Mouse (Mus musculus) megakaryocyte, embryonic 14.5 days (primary cell): ENCODE measurements around the gene Myl7. TPM values are rescaled to one million over a fixed set of nuclear protein-coding genes. Genes with fewer than 3 reads are reported as not detected.
"Not testable (repeated sequence)": the region's sequence is repeated elsewhere in the genome, so short reads cannot be mapped to it uniquely, and the experiment has no call there.

Experiments used
- H3K27me3 ChIP-seq: replicated peaks from 2 replicates; pipeline ENCODE3; 2012; ENCODE audit warnings: inconsistent platforms
- H3K36me3 ChIP-seq: replicated peaks from 2 replicates; pipeline ENCODE3; 2012; ENCODE audit warnings: low read length, inconsistent platforms, mixed read lengths
- H3K4me1 ChIP-seq: 2 replicates; pipeline ENCODE4 v1.6.1; 2012; ENCODE audit warnings: inconsistent platforms
- H3K4me3 ChIP-seq: replicated peaks from 2 replicates; pipeline ENCODE3; 2012; ENCODE audit warnings: moderate library complexity, mild to moderate bottlenecking, inconsistent platforms
- H3K9me3 ChIP-seq: 2 replicates; pipeline ENCODE4 v1.6.1; 2012; ENCODE audit warnings: inconsistent platforms
- FLI1 ChIP-seq: IDR thresholded peaks from 2 replicates; pipeline ENCODE4 v1.6.1; 2012; ENCODE audit warnings: low read length, inconsistent platforms, mixed read lengths
- GATA1 ChIP-seq: IDR thresholded peaks from 3 replicates; pipeline ENCODE4 v1.6.1; 2012; ENCODE audit warnings: mixed read lengths, low read length, inconsistent platforms, borderline replicate concordance
- polyA plus RNA-seq: library from polyadenylated mRNA; stranded (reverse); fragments of >175 nt; gene quantifications from 2 replicates; pipeline ENCODE4 v1.2.3, GENCODE M21; 2012; ENCODE audit warnings: low replicate concordance; ENCODE audit not compliant: insufficient read depth

Gene Myl7
- not detected in 2 replicates for polyA plus RNA-seq

DNA sequence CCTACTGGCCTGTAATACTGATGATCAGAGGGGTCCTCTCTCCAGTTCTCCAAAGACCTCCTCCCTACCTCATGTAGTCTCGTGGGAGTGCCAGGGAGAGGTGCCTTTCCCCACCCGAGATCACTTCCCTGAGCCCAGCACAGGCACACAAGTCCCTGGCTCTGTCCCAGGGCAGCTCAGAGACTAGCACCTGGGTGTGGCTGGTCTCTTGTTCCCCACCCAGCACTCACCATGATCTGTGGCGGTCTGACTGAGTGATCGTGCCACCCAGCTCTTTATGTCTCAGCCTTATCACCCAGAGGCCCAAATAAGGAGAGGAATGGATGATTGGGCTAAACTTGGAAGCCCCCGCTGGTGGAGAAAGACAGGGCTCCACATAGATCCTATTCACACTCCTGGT is at the start of gene Myl7:
Gene Myl7, minus strand, starts transcription at position 252 of the 400 bp plus-strand sequence.
- Histone ChIP-seq H3K4me1 (peaks cover 16% of the 10 kb centered on the region; the same call in 1 of the 2 replicates), H3K4me3 (no peak within 1 kb of the TSS), H3K36me3 (no peaks in the 10 kb centered on the region), H3K9me3 (no peaks in the 10 kb centered on the region), H3K27me3 (peaks cover 91% of the 10 kb centered on the region)
- TF ChIP-seq GATA1 (no peak), FLI1 (no peak)

DNA sequence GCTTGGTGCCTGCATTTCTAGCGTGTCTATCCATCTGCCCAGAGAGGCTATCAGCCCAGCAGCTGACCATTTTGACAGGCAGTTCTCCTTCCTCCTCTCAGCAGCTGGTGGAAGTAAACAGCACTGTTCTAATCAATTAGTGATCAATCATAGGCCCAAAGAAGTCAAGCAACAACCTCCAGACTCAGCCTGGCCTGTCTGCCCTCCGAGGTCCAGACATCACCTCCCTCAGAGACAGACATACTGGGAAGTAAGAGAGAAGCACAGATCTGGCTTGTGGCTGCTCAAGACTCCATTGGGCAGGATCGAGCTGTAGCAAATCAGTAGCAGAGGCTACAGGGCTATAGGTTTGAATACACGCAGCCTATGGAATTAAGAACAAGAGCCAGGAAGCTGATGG is 49.2 kb upstream of the Myl7 start:
- Histone ChIP-seq H3K4me1 (peaks cover 34% of the 10 kb centered on the region), H3K9me3 (peaks cover 11% of the 10 kb centered on the region), H3K4me3 (no peak overlapping the region), H3K36me3 (no peaks in the 10 kb centered on the region), H3K27me3 (peaks cover 15% of the 10 kb centered on the region)
- TF ChIP-seq FLI1 (no peak), GATA1 (no peak)

DNA sequence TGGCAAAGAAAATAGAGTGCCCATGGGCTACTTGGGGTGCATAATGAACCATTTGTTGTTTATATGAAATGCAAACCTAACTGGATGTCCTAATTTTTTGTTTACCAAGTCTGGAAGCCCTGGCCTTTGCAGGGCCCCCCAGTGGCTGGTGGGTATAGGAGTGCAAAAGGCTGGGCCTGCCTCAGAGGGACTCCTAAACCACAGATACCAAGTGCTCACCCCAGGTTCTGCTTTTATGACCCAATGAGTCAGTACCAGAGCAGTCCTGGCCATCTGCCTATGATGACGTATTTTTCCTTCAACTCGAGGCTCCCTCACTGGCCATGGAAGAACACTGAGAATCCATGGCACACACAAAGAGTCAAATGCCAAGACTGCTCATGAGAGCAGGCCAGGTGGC is 46.5 kb upstream of the Myl7 start:
- Histone ChIP-seq H3K27me3 (peaks cover 27% of the 10 kb centered on the region), H3K9me3 (peaks cover 15% of the 10 kb centered on the region), H3K4me3 (no peak overlapping the region), H3K4me1 (peaks cover 35% of the 10 kb centered on the region), H3K36me3 (no peaks in the 10 kb centered on the region)
- TF ChIP-seq GATA1 (no peak), FLI1 (no peak)

GRCm38 (mm10) chr11:5942966-5943365 is 44.4 kb upstream of the Myl7 start:
- Histone ChIP-seq H3K9me3 (peaks cover 15% of the 10 kb centered on the region), H3K27me3 (peaks cover 19% of the 10 kb centered on the region), H3K4me1 (peaks cover 17% of the 10 kb centered on the region), H3K36me3 (no peaks in the 10 kb centered on the region), H3K4me3 (no peak overlapping the region)
- TF ChIP-seq GATA1, result no peak
- TF ChIP-seq FLI1, result no peak

GRCm38 (mm10) chr11:5934531-5934930 is 35.9 kb upstream of the Myl7 start:
- H3K9me3 ChIP-seq, result peaks cover 33% of the 10 kb centered on the region
- not testable (repeated sequence) for H3K36me3 ChIP-seq, H3K27me3 ChIP-seq, H3K4me3 ChIP-seq, H3K4me1 ChIP-seq

DNA sequence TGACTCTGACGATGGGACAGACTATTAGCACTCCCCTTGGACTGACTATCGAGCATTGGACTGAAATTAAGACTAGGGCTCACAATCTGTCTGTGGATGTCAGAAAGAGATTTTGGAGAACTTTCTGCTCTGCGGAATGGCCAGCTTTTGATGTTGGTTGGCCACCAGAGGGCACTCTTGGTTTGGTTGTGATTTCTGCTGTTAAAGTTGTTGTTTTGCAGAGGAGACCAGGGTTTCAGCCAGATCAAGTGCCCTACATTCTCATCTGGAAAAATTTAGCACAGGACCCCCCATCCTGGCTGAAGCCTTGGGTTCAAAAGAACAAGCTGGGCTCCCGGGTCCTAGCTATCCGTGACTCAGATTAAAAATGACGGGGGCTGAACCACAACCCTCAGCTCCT is 33.4 kb upstream of the Myl7 start:
- H3K9me3 ChIP-seq, result peaks cover 33% of the 10 kb centered on the region
- H3K4me1 ChIP-seq, H3K27me3 ChIP-seq, H3K36me3 ChIP-seq, H3K4me3 ChIP-seq: not testable (repeated sequence)

GRCm38 (mm10) chr11:5930578-5930977 is 32.0 kb upstream of the Myl7 start:
- Histone ChIP-seq H3K27me3 (peaks cover 9% of the 10 kb centered on the region), H3K4me3 (no peak overlapping the region), H3K9me3 (peaks cover 35% of the 10 kb centered on the region), H3K36me3 (no peaks in the 10 kb centered on the region), H3K4me1 (no peaks in the 10 kb centered on the region)
- TF ChIP-seq FLI1 (no peak), GATA1 (no peak)

DNA sequence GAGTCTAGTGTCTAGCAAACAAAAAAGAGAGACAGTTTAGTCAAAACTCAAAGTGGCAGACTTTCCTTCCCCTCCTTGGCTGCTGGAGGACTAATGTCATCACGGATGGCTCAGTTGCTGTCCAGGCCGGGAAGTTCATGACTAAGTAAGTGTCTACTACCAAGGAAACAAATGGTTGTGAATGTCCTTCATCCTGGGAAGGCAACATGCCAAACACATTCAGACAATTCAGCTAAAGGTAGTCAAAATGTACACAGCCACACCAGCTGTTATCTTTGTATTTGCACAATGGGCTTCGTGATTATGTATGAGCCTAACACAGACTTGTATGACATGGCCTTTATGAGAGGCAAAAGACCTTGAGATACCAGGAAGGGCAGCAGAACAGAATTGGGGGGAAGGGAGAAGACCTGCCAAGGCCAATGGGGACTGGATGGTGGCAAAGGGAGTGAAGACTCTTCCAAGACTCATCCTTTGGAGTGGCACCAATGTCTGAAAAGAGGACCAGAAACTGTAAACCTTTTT is 28.2 kb upstream of the Myl7 start:
- H3K9me3 ChIP-seq, result peaks cover 18% of the 10 kb centered on the region
- TF ChIP-seq FLI1, result no peak
- TF ChIP-seq GATA1, result no peak
- no peaks in the 10 kb centered on the region for H3K36me3 ChIP-seq
- no peak overlapping the region for H3K4me3 ChIP-seq
- H3K4me1 ChIP-seq, result no peaks in the 10 kb centered on the region
- H3K27me3 ChIP-seq, result peaks cover 9% of the 10 kb centered on the region

DNA sequence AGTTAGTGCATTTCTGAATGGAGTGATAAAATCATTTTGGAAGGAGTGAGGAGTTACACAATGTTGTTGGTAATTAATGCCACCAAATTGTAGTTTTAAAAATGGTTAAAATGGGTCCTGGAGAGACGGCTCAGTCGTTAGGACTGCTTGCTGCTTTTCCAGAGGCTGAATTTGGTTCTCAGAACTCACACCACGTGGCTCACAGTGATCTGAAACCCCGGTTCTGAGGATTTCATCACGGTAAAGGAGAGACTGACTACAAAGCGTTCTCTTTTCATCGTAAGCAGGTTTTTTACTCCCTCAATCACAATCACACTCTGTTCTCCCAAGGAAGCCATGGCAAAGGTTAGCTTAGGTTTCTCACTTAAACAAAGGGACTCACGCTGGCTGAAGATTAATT is 26.1 kb upstream of the Myl7 start:
- Histone ChIP-seq H3K4me1 (no peaks in the 10 kb centered on the region), H3K4me3 (no peak overlapping the region), H3K9me3 (peaks cover 4% of the 10 kb centered on the region; the same call in 1 of the 2 replicates), H3K36me3 (no peaks in the 10 kb centered on the region), H3K27me3 (peaks cover 13% of the 10 kb centered on the region)
- TF ChIP-seq GATA1, result no peak
- no peak for TF ChIP-seq FLI1

GRCm38 (mm10) chr11:5920323-5920960 is 21.9 kb upstream of the Myl7 start:
- Histone ChIP-seq H3K4me1 (peaks cover 9% of the 10 kb centered on the region), H3K4me3 (no peak overlapping the region), H3K36me3 (no peaks in the 10 kb centered on the region), H3K27me3 (peaks cover 12% of the 10 kb centered on the region), H3K9me3 (peaks cover 6% of the 10 kb centered on the region)
- TF ChIP-seq FLI1, result no peak
- TF ChIP-seq GATA1, result no peak

- Histone ChIP-seq H3K36me3 (no peaks in the 10 kb centered on the region), H3K4me3 (no peak overlapping the region), H3K9me3 (peaks cover 6% of the 10 kb centered on the region), H3K27me3 (peaks cover 20% of the 10 kb centered on the region), H3K4me1 (peaks cover 9% of the 10 kb centered on the region)
- TF ChIP-seq FLI1 (no peak), GATA1 (no peak)
Measured at GRCm38 (mm10) chr11:5919606-5920005, 21.0 kb upstream of the Myl7 start.
